Mouse (Mus musculus) limb, embryonic 14.5 days (tissue): ENCODE results near the gene Skiv2l. TPM values are rescaled to one million over a fixed set of nuclear protein-coding genes. Genes with fewer than 3 reads are reported as not detected.

ENCODE experiments used
- ATAC-seq: fragments of 200-750 bp; cut with Nextera tagmentation; 2 replicates; pipeline ENCODE4 v1.8.0; 2017; ENCODE audit warnings: low read depth, moderate number of reproducible peaks, moderate TSS enrichment; ENCODE audit not compliant: low FRiP score
- DNase-seq: peaks from one replicate; pipeline ENCODE4 v3.0.0-alpha.2; 2015; ENCODE audit warnings: low spot score
- H3K27ac ChIP-seq: fragments of 300-500 bp; sonication (generic); replicated peaks from 2 replicates; pipeline ENCODE4 v1.5.1; 2014; ENCODE audit warnings: low read depth, mild to moderate bottlenecking, low read length, moderate library complexity, mixed read lengths
- H3K27me3 ChIP-seq: fragments of 300-500 bp; sonication (generic); 2 replicates; pipeline ENCODE4 v1.6.1; 2014; ENCODE audit warnings: low read length, mixed read lengths; ENCODE audit not compliant: control insufficient read depth, insufficient read depth
- H3K36me3 ChIP-seq: fragments of 300-500 bp; sonication (generic); 2 replicates; pipeline ENCODE4 v1.6.1; 2014; ENCODE audit warnings: mild to moderate bottlenecking, low read length, moderate library complexity, mixed read lengths; ENCODE audit not compliant: control insufficient read depth, insufficient read depth
- H3K4me1 ChIP-seq: fragments of 300-500 bp; sonication (generic); 2 replicates; pipeline ENCODE4 v1.6.1; 2014; ENCODE audit warnings: antibody characterized with exemption, low read length, mixed read lengths; ENCODE audit not compliant: control insufficient read depth, insufficient read depth
- H3K4me2 ChIP-seq: fragments of 300-500 bp; sonication (generic); replicated peaks from 2 replicates; pipeline ENCODE4 v1.6.1; 2014; ENCODE audit warnings: low read depth, mild to moderate bottlenecking, low read length, moderate library complexity; ENCODE audit not compliant: severe bottlenecking
- H3K4me3 ChIP-seq: fragments of 300-500 bp; sonication (generic); replicated peaks from 2 replicates; pipeline ENCODE4 v1.5.1; 2014; ENCODE audit warnings: low read length
- H3K9ac ChIP-seq: fragments of 300-500 bp; sonication (generic); 2 replicates; pipeline ENCODE4 v1.6.1; 2014; ENCODE audit warnings: mild to moderate bottlenecking, low read depth, low read length, moderate library complexity; ENCODE audit not compliant: severe bottlenecking
- H3K9me3 ChIP-seq: fragments of 300-500 bp; sonication (generic); 2 replicates; pipeline ENCODE4 v1.6.1; 2016; ENCODE audit warnings: low read length; ENCODE audit not compliant: control insufficient read depth
- POLR2A ChIP-seq: fragments of 200-500 bp; IDR thresholded peaks from 2 replicates; pipeline ENCODE4 v1.8.0; 2012; ENCODE audit warnings: inconsistent platforms, mild to moderate bottlenecking, moderate library complexity, borderline replicate concordance; ENCODE audit not compliant: insufficient read depth, insufficient read length; ENCODE audit errors: extremely low read depth
- WGBS: fragments of 180-500 bp; shearing (Covaris S2); extraction: QIAGEN DNeasy Blood & Tissue Kit; methylation state at CpG from one replicate; pipeline ENCODE4 v1.1.7; 2014; 5-methylcytosine and 5-hydroxymethylcytosine counted together
- polyA plus RNA-seq, 2 experiments: library from polyadenylated mRNA; depleted of rRNA in 1 of 2; stranded (reverse) in 1 of 2; unstranded in 1 of 2; fragments of >200 nt; fragmentation: Nextera tagmentation in 1 of 2; extraction: Ambion mirVana in 1 of 2; gene quantifications; 2 replicates each; pipeline versions ENCODE4 v1.2.1 to v1.2.3; 2012 to 2014

Gene Skiv2l
- polyA plus RNA-seq, 2 experiments = 43.5 to 75.8 TPM

GRCm38 (mm10) chr17:34874321-34874720 is 24.3 kb upstream of the Skiv2l start:
- Histone ChIP-seq H3K9me3 (no peaks in the 10 kb centered on the region), H3K27me3 (no peaks in the 10 kb centered on the region), H3K4me2 (no peak overlapping the region), H3K27ac (no peak overlapping the region), H3K4me1 (no peaks in the 10 kb centered on the region; the same call in 1 of the 2 replicates), H3K36me3 (no peaks in the 10 kb centered on the region), H3K4me3 (no peak overlapping the region), H3K9ac (no peak overlapping the region)
- ATAC-seq (no peak), DNase-seq (no peak)
- TF ChIP-seq POLR2A = no peak
- 90% methylated on average over 6 of the region's 6 CpGs for WGBS

- no peaks in the 10 kb centered on the region for H3K9me3 ChIP-seq
- WGBS = 50% methylated on average over 7 of the region's 7 CpGs
- no peaks in the 10 kb centered on the region for H3K27me3 ChIP-seq
- H3K4me1 ChIP-seq = no peaks in the 10 kb centered on the region
- no peak overlapping the region for H3K9ac ChIP-seq
- no peak overlapping the region for H3K27ac ChIP-seq
- no peaks in the 10 kb centered on the region for H3K36me3 ChIP-seq
- H3K4me3 ChIP-seq = no peak overlapping the region
- ATAC-seq (no peak), DNase-seq (no peak)
- no peak for TF ChIP-seq POLR2A
- H3K4me2 ChIP-seq = no peak overlapping the region
These were observed 16.0 kb upstream of the Skiv2l start for GRCm38 (mm10) chr17:34865981-34866380.

GRCm38 (mm10) chr17:34862416-34863081 is 12.5 kb upstream of the Skiv2l start, which contains the start of gene Cfb:
Gene Cfb (minus strand): TSS chr17:34862518.
- no peak for TF ChIP-seq POLR2A
- DNase-seq (no peak), ATAC-seq (no peak)
- Histone ChIP-seq H3K4me3 (no peak within 1 kb of the TSS), H3K36me3 (peaks cover 2% of the 10 kb centered on the region; the same call in 1 of the 2 replicates), H3K9me3 (no peaks in the 10 kb centered on the region), H3K9ac (no peak within 1 kb of the TSS), H3K4me2 (no peak within 1 kb of the TSS), H3K27ac (no peak within 1 kb of the TSS), H3K4me1 (no peaks in the 10 kb centered on the region), H3K27me3 (no peaks in the 10 kb centered on the region)
- 49% methylated on average over 8 of the region's 8 CpGs for WGBS

GRCm38 (mm10) chr17:34861704-34862415 is 11.8 kb upstream of the Skiv2l start:
- no peak overlapping the region for H3K27ac ChIP-seq
- H3K9me3 ChIP-seq = no peaks in the 10 kb centered on the region
- H3K4me2 ChIP-seq = no peak overlapping the region
- DNase-seq (no peak), ATAC-seq (no peak)
- H3K36me3 ChIP-seq = peaks cover 5% of the 10 kb centered on the region; the same call in 1 of the 2 replicates
- WGBS = 65% methylated on average over 12 of the region's 13 CpGs
- no peak for TF ChIP-seq POLR2A
- H3K9ac ChIP-seq = no peak overlapping the region
- H3K4me1 ChIP-seq = no peaks in the 10 kb centered on the region
- no peaks in the 10 kb centered on the region for H3K27me3 ChIP-seq
- no peak overlapping the region for H3K4me3 ChIP-seq

- DNase-seq (peak; percentile 1), ATAC-seq (no peak)
- Histone ChIP-seq H3K9me3 (no peaks in the 10 kb centered on the region), H3K9ac (no peak overlapping the region), H3K4me2 (no peak overlapping the region), H3K27ac (no peak overlapping the region), H3K36me3 (peaks cover 15% of the 10 kb centered on the region), H3K4me1 (no peaks in the 10 kb centered on the region), H3K27me3 (no peaks in the 10 kb centered on the region), H3K4me3 (no peak overlapping the region)
- TF ChIP-seq POLR2A = no peak
- WGBS = 84% methylated on average over 9 of the region's 9 CpGs
These were observed 10.5 kb upstream of the Skiv2l start for GRCm38 (mm10) chr17:34860514-34860913.
